Mouse (Mus musculus) telencephalon, adult 2 months (tissue): ENCODE data around the gene Sipa1l3.

Source experiments
- DNase-seq: peaks from one replicate; pipeline ENCODE4 v3.0.0-alpha.2; 2011; ENCODE audit warnings: low read depth, low spot score

Gene Sipa1l3

GRCm38 (mm10) chr7:29446156-29446555 lies 72.3 kb downstream of the Sipa1l3 start:
- DNase-seq = no peak

GRCm38 (mm10) chr7:29444527-29444926 lies 73.9 kb downstream of the Sipa1l3 start:
- DNase-seq = no peak

- peak; percentile 22 for DNase-seq
These were observed 74.4 kb downstream of the Sipa1l3 start for GRCm38 (mm10) chr7:29444070-29444469.

GRCm38 (mm10) chr7:29441793-29442192 lies 76.6 kb downstream of the Sipa1l3 start:
- DNase-seq = no peak

- no peak for DNase-seq
These were observed 77.3 kb downstream of the Sipa1l3 start for GRCm38 (mm10) chr7:29441151-29441550.

- DNase-seq = no peak
These were observed 79.7 kb downstream of the Sipa1l3 start for GRCm38 (mm10) chr7:29438655-29439282.

- no peak for DNase-seq
These were observed 80.2 kb downstream of the Sipa1l3 start for GRCm38 (mm10) chr7:29438204-29438603.

GRCm38 (mm10) chr7:29437072-29437471 lies 81.4 kb downstream of the Sipa1l3 start:
- DNase-seq = no peak

- DNase-seq = no peak
These were observed 84.0 kb downstream of the Sipa1l3 start for GRCm38 (mm10) chr7:29434313-29435035.

- DNase-seq = no peak
These were observed 84.7 kb downstream of the Sipa1l3 start for GRCm38 (mm10) chr7:29433725-29434124.

- DNase-seq = no peak
These were observed 85.4 kb downstream of the Sipa1l3 start for GRCm38 (mm10) chr7:29432947-29433553.

- DNase-seq = no peak
These were observed 86.1 kb downstream of the Sipa1l3 start for GRCm38 (mm10) chr7:29432180-29432946.

GRCm38 (mm10) chr7:29430739-29431211 lies 87.7 kb downstream of the Sipa1l3 start:
- no peak for DNase-seq

GRCm38 (mm10) chr7:29426056-29426455 lies 92.4 kb downstream of the Sipa1l3 start:
- no peak for DNase-seq

- no peak for DNase-seq
These were observed 93.0 kb downstream of the Sipa1l3 start for GRCm38 (mm10) chr7:29425413-29425827.

GRCm38 (mm10) chr7:29424690-29425089 lies 93.8 kb downstream of the Sipa1l3 start:
- DNase-seq = no peak

- DNase-seq = no peak
These were observed 96.6 kb downstream of the Sipa1l3 start for GRCm38 (mm10) chr7:29421909-29422244.

- no peak for DNase-seq
These were observed 97.1 kb downstream of the Sipa1l3 start for GRCm38 (mm10) chr7:29421240-29421908.

- DNase-seq = no peak
These were observed 98.6 kb downstream of the Sipa1l3 start for GRCm38 (mm10) chr7:29419836-29420235.

GRCm38 (mm10) chr7:29418231-29418630 lies 100.2 kb downstream of the Sipa1l3 start:
- no peak for DNase-seq

GRCm38 (mm10) chr7:29417332-29418069 lies 100.9 kb downstream of the Sipa1l3 start:
- no peak for DNase-seq
